Mouse (Mus musculus) limb, embryonic 14.5 days (tissue): ENCODE data around the gene Gm10273. TPM values are rescaled to one million over a fixed set of nuclear protein-coding genes. Genes with fewer than 3 reads are reported as not detected.

Experiments
- ATAC-seq: fragments of 200-750 bp; cut with Nextera tagmentation; 2 replicates; pipeline ENCODE4 v1.8.0; 2017; ENCODE audit warnings: low read depth, moderate number of reproducible peaks, moderate TSS enrichment; ENCODE audit not compliant: low FRiP score
- DNase-seq: peaks from one replicate; pipeline ENCODE4 v3.0.0-alpha.2; 2015; ENCODE audit warnings: low spot score
- H3K27ac ChIP-seq: fragments of 300-500 bp; sonication (generic); replicated peaks from 2 replicates; pipeline ENCODE4 v1.5.1; 2014; ENCODE audit warnings: low read depth, mild to moderate bottlenecking, low read length, moderate library complexity, mixed read lengths
- H3K27me3 ChIP-seq: fragments of 300-500 bp; sonication (generic); 2 replicates; pipeline ENCODE4 v1.6.1; 2014; ENCODE audit warnings: low read length, mixed read lengths; ENCODE audit not compliant: control insufficient read depth, insufficient read depth
- H3K36me3 ChIP-seq: fragments of 300-500 bp; sonication (generic); 2 replicates; pipeline ENCODE4 v1.6.1; 2014; ENCODE audit warnings: mild to moderate bottlenecking, low read length, moderate library complexity, mixed read lengths; ENCODE audit not compliant: control insufficient read depth, insufficient read depth
- H3K4me1 ChIP-seq: fragments of 300-500 bp; sonication (generic); 2 replicates; pipeline ENCODE4 v1.6.1; 2014; ENCODE audit warnings: antibody characterized with exemption, low read length, mixed read lengths; ENCODE audit not compliant: control insufficient read depth, insufficient read depth
- H3K4me2 ChIP-seq: fragments of 300-500 bp; sonication (generic); replicated peaks from 2 replicates; pipeline ENCODE4 v1.6.1; 2014; ENCODE audit warnings: low read depth, mild to moderate bottlenecking, low read length, moderate library complexity; ENCODE audit not compliant: severe bottlenecking
- H3K4me3 ChIP-seq: fragments of 300-500 bp; sonication (generic); replicated peaks from 2 replicates; pipeline ENCODE4 v1.5.1; 2014; ENCODE audit warnings: low read length
- H3K9ac ChIP-seq: fragments of 300-500 bp; sonication (generic); 2 replicates; pipeline ENCODE4 v1.6.1; 2014; ENCODE audit warnings: mild to moderate bottlenecking, low read depth, low read length, moderate library complexity; ENCODE audit not compliant: severe bottlenecking
- H3K9me3 ChIP-seq: fragments of 300-500 bp; sonication (generic); 2 replicates; pipeline ENCODE4 v1.6.1; 2016; ENCODE audit warnings: low read length; ENCODE audit not compliant: control insufficient read depth
- POLR2A ChIP-seq: fragments of 200-500 bp; IDR thresholded peaks from 2 replicates; pipeline ENCODE4 v1.8.0; 2012; ENCODE audit warnings: inconsistent platforms, mild to moderate bottlenecking, moderate library complexity, borderline replicate concordance; ENCODE audit not compliant: insufficient read depth, insufficient read length; ENCODE audit errors: extremely low read depth
- WGBS: fragments of 180-500 bp; shearing (Covaris S2); extraction: QIAGEN DNeasy Blood & Tissue Kit; methylation state at CpG from one replicate; pipeline ENCODE4 v1.1.7; 2014; 5-methylcytosine and 5-hydroxymethylcytosine counted together
- polyA plus RNA-seq, 2 experiments: library from polyadenylated mRNA; depleted of rRNA in 1 of 2; stranded (reverse) in 1 of 2; unstranded in 1 of 2; fragments of >200 nt; fragmentation: Nextera tagmentation in 1 of 2; extraction: Ambion mirVana in 1 of 2; gene quantifications; 2 replicates each; pipeline versions ENCODE4 v1.2.1 to v1.2.3; 2012 to 2014

The Gm10273 gene
- polyA plus RNA-seq, 2 experiments, result 6.5 to 8.2 TPM

- no peak for DNase-seq
- Histone ChIP-seq H3K9ac (no peak overlapping the region), H3K4me2 (no peak overlapping the region), H3K36me3 (peaks cover 79% of the 10 kb centered on the region), H3K4me3 (no peak overlapping the region), H3K4me1 (no peaks in the 10 kb centered on the region), H3K27ac (no peak overlapping the region), H3K9me3 (no peaks in the 10 kb centered on the region), H3K27me3 (no peaks in the 10 kb centered on the region)
- no peak for TF ChIP-seq POLR2A
- WGBS, result 72% methylated on average over 8 of the region's 8 CpGs
- no peak for ATAC-seq
Measured at GRCm38 (mm10) chr10:59355020-59355419, 40.4 kb upstream of the Gm10273 start.

GRCm38 (mm10) chr10:59358744-59359143, 36.7 kb upstream of the Gm10273 start:
- WGBS, result 89% methylated on average over 4 of the region's 4 CpGs
- no peak overlapping the region for H3K9ac ChIP-seq
- DNase-seq (no peak), ATAC-seq (no peak)
- no peak overlapping the region for H3K4me2 ChIP-seq
- no peaks in the 10 kb centered on the region for H3K27me3 ChIP-seq
- H3K36me3 ChIP-seq, result peaks cover 80% of the 10 kb centered on the region
- H3K9me3 ChIP-seq, result no peaks in the 10 kb centered on the region
- TF ChIP-seq POLR2A, result no peak
- no peak overlapping the region for H3K27ac ChIP-seq
- H3K4me1 ChIP-seq, result no peaks in the 10 kb centered on the region
- no peak overlapping the region for H3K4me3 ChIP-seq

- no peak overlapping the region for H3K9ac ChIP-seq
- no peaks in the 10 kb centered on the region for H3K27me3 ChIP-seq
- H3K27ac ChIP-seq, result no peak overlapping the region
- no peak overlapping the region for H3K4me2 ChIP-seq
- H3K9me3 ChIP-seq, result no peaks in the 10 kb centered on the region
- DNase-seq (no peak), ATAC-seq (no peak)
- H3K4me1 ChIP-seq, result no peaks in the 10 kb centered on the region
- 92% methylated on average over 2 of the region's 2 CpGs for WGBS
- H3K36me3 ChIP-seq, result peaks cover 84% of the 10 kb centered on the region
- TF ChIP-seq POLR2A, result no peak
- H3K4me3 ChIP-seq, result no peak overlapping the region
Measured at GRCm38 (mm10) chr10:59363208-59363607, 32.2 kb upstream of the Gm10273 start.

DNA sequence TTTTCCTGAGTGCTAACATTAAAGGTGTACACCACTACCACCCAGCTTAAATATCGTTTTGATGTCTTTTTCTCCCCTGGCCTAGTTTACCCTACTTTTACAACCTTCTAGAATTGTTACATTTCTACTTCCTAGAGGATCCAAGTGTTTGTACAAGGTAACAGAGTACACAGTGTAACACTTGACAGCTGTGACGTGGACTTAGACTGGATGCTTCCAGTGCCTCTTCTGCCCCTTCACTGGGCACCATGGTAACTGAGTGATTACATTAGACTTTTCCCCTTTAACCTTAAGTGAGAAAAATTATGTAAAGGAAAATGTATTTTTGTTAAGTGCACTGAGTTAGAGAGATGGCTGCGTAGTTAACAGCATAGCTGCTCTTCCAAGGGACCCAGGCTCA, 30.9 kb upstream of the Gm10273 start:
- H3K4me1 ChIP-seq, result no peaks in the 10 kb centered on the region
- H3K4me2 ChIP-seq, result no peak overlapping the region
- peaks cover 91% of the 10 kb centered on the region for H3K36me3 ChIP-seq
- ATAC-seq, result no peak
- no peak overlapping the region for H3K27ac ChIP-seq
- DNase-seq, result no peak
- no peaks in the 10 kb centered on the region for H3K9me3 ChIP-seq
- no peak for TF ChIP-seq POLR2A
- WGBS, result 88% methylated on average over 3 of the region's 3 CpGs
- H3K9ac ChIP-seq, result no peak overlapping the region
- H3K27me3 ChIP-seq, result no peaks in the 10 kb centered on the region
- no peak overlapping the region for H3K4me3 ChIP-seq

- Histone ChIP-seq H3K36me3 (peaks cover 93% of the 10 kb centered on the region), H3K27ac (no peak overlapping the region), H3K9me3 (no peaks in the 10 kb centered on the region), H3K4me1 (no peaks in the 10 kb centered on the region), H3K4me3 (no peak overlapping the region), H3K9ac (no peak overlapping the region), H3K4me2 (no peak overlapping the region), H3K27me3 (no peaks in the 10 kb centered on the region)
- ATAC-seq, result no peak
- TF ChIP-seq POLR2A, result no peak
- DNase-seq, result no peak
- WGBS, result 85% methylated on average over 5 of the region's 5 CpGs
Measured at GRCm38 (mm10) chr10:59365804-59366589, 29.4 kb upstream of the Gm10273 start.

GRCm38 (mm10) chr10:59366746-59367145, 28.7 kb upstream of the Gm10273 start:
- TF ChIP-seq POLR2A, result no peak

More at GRCm38 (mm10) chr10:59366746-59367145, 28.7 kb upstream of the Gm10273 start:
- H3K4me3 ChIP-seq, result no peak overlapping the region
- no peaks in the 10 kb centered on the region for H3K9me3 ChIP-seq
- no peaks in the 10 kb centered on the region for H3K27me3 ChIP-seq
- H3K4me1 ChIP-seq, result no peaks in the 10 kb centered on the region
- H3K9ac ChIP-seq, result no peak overlapping the region
- no peak overlapping the region for H3K4me2 ChIP-seq
- H3K36me3 ChIP-seq, result peaks cover 93% of the 10 kb centered on the region
- WGBS, result 95% methylated on average over 4 of the region's 4 CpGs
- ATAC-seq, result no peak
- H3K27ac ChIP-seq, result no peak overlapping the region
- no peak for DNase-seq
